Comparison of ENCODE assay signal across 21 mouse cellular contexts in genomic region chr5:73248211-73248610, GRCm38 (mm10). TPM values are rescaled to one million over a fixed set of nuclear protein-coding genes. Genes with fewer than 3 reads are reported as not detected.
DNase-seq lines count a peak whose midpoint lies in the region; ATAC-seq and TF ChIP-seq lines count a peak whose summit lies in the region.
"Had no signal": no experiment of that assay in that cellular context is flagged by ENCODE, and none has a peak within 500 bp of the region (broad histone marks: within the 10 kb centered on the region; RNA-seq: fewer than 3 reads in every experiment).

No protein-coding gene starts in this region.

- no peak for TF ChIP-seq CTCF in gastrocnemius, adult 2 months (IDR thresholded peaks at IDR 0.05)
- TF ChIP-seq CTCF in liver, postnatal 0 days (IDR thresholded peaks at IDR 0.05; ENCODE audit: low read depth): no peak
- TF ChIP-seq CTCF in olfactory bulb, adult 2 months (IDR thresholded peaks at IDR 0.05; ENCODE audit: insufficient read depth, low read depth, low read length): no peak
- TF ChIP-seq CTCF in stomach, postnatal 0 days (IDR thresholded peaks at IDR 0.05; ENCODE audit: low read depth): no peak

- H3K9me3 ChIP-seq in liver, embryonic 12.5 days (replicated peaks): no peaks in the 10 kb centered on the region
- H3K9me3 ChIP-seq in liver, postnatal 0 days (ENCODE audit: low read length): no peaks in the 10 kb centered on the region
- no peaks in the 10 kb centered on the region for H3K9me3 ChIP-seq in stomach, postnatal 0 days (ENCODE audit: control insufficient read depth, low read length)
- H3K9me3 ChIP-seq: embryonic facial prominence, embryonic 15.5 days; forebrain, embryonic 15.5 days; heart, embryonic 13.5 days; hindbrain, embryonic 12.5 days had no signal

- no peak overlapping the region for H3K4me2 ChIP-seq in liver, embryonic 12.5 days
- no peak overlapping the region for H3K4me2 ChIP-seq in liver, postnatal 0 days (ENCODE audit: low read depth, low read length)
- no peak overlapping the region for H3K4me2 ChIP-seq in stomach, postnatal 0 days (replicated peaks; ENCODE audit: low read depth)
- H3K4me2 ChIP-seq: embryonic facial prominence, embryonic 15.5 days; forebrain, embryonic 15.5 days; heart, embryonic 13.5 days; hindbrain, embryonic 12.5 days had no signal

- ATAC-seq in liver, embryonic 12.5 days: no peak
- ATAC-seq in liver, postnatal 0 days: no peak
- ATAC-seq in stomach, postnatal 0 days (ENCODE audit: low FRiP score, low TSS enrichment): no peak
- ATAC-seq: activated CD4-positive, CD25-positive, alpha-beta regulatory T cell, adult 4 months; forebrain, embryonic 15.5 days; hindbrain, embryonic 16.5 days; Patski had no signal

- intact Hi-C loops in gastrocnemius, adult 2 months (cut with DNase I): no loop called here

- H3K27ac ChIP-seq in gastrocnemius, adult 2 months: peak overlapping the region; percentile 51; the same call in 1 of the 2 replicates
- H3K27ac ChIP-seq in liver, embryonic 12.5 days: 0 out of 2 replicates have a peak overlapping the region, but pooled peaks have one; percentile 10
- H3K27ac ChIP-seq in liver, postnatal 0 days (ENCODE audit: low read depth): no peak overlapping the region
- peak overlapping the region; percentile 80; the same call in 1 of the 2 replicates for H3K27ac ChIP-seq in olfactory bulb, adult 2 months (ENCODE audit: insufficient read depth, low read depth, low read length)
- no peak overlapping the region for H3K27ac ChIP-seq in stomach, postnatal 0 days (replicated peaks)
- H3K27ac ChIP-seq: embryonic facial prominence, embryonic 15.5 days; forebrain, embryonic 15.5 days; heart, embryonic 13.5 days; hindbrain, embryonic 12.5 days had no signal

- TF ChIP-seq EP300 in liver, postnatal 0 days (IDR thresholded peaks at IDR 0.05; ENCODE audit: low read depth): no peak
- no peak for TF ChIP-seq EP300 in stomach, postnatal 0 days (optimal IDR thresholded peaks at IDR 0.05)

- WGBS in liver, embryonic 12.5 days (ENCODE audit: insufficient replicate concordance): 87% methylated on average over 8 of the region's 8 CpGs
- 88% methylated on average over 8 of the region's 8 CpGs for WGBS in liver, postnatal 0 days (ENCODE audit: insufficient replicate concordance)
- 30% methylated on average over 8 of the region's 8 CpGs for WGBS in olfactory bulb, adult 2 months
- 72% methylated on average over 8 of the region's 8 CpGs for WGBS in stomach, postnatal 0 days

- no peak overlapping the region for H3K4me3 ChIP-seq in gastrocnemius, adult 2 months
- no peak overlapping the region for H3K4me3 ChIP-seq in liver, embryonic 12.5 days
- H3K4me3 ChIP-seq in liver, postnatal 0 days (ENCODE audit: low read depth, low read length): no peak overlapping the region
- H3K4me3 ChIP-seq in olfactory bulb, adult 2 months (ENCODE audit: insufficient read depth, low read depth, low read length): no peak overlapping the region
- H3K4me3 ChIP-seq in stomach, postnatal 0 days (ENCODE audit: low read depth, low read length): no peak overlapping the region
- H3K4me3 ChIP-seq: embryonic facial prominence, embryonic 15.5 days; erythroblast, embryonic 14.5 days; forebrain, embryonic 15.5 days; heart, embryonic 13.5 days; hindbrain, embryonic 12.5 days had no signal

- peaks cover 7% of the 10 kb centered on the region for H3K36me3 ChIP-seq in liver, embryonic 12.5 days
- H3K36me3 ChIP-seq in liver, postnatal 0 days (replicated peaks; ENCODE audit: insufficient read depth, low read length): no peaks in the 10 kb centered on the region; the same call in 1 of the 2 replicates
- no peaks in the 10 kb centered on the region for H3K36me3 ChIP-seq in stomach, postnatal 0 days (ENCODE audit: control insufficient read depth, insufficient read depth, low read length)
- H3K36me3 ChIP-seq: embryonic facial prominence, embryonic 15.5 days; forebrain, embryonic 15.5 days; hindbrain, embryonic 12.5 days had no signal

- peaks cover 74% of the 10 kb centered on the region for H3K4me1 ChIP-seq in liver, embryonic 12.5 days
- peaks cover 22% of the 10 kb centered on the region for H3K4me1 ChIP-seq in liver, postnatal 0 days (ENCODE audit: insufficient read depth)
- peaks cover 18% of the 10 kb centered on the region for H3K4me1 ChIP-seq in olfactory bulb, adult 2 months (ENCODE audit: control insufficient read depth, insufficient read depth, low read length)
- no peaks in the 10 kb centered on the region for H3K4me1 ChIP-seq in stomach, postnatal 0 days (replicated peaks; ENCODE audit: control insufficient read depth, insufficient read depth)

- TF ChIP-seq POLR2A in olfactory bulb, adult 2 months (IDR thresholded peaks at IDR 0.05; ENCODE audit: insufficient read depth, low read depth, low read length): no peak

- no peak for DNase-seq in gastrocnemius, adult 2 months
- no peak for DNase-seq in gastrocnemius, postnatal 25 days
- no peak for DNase-seq in liver, postnatal 0 days
- peak; percentile 64 for DNase-seq in brain, adult 2 months (ENCODE audit: low read depth, low spot score)
- DNase-seq in stomach, postnatal 0 days (ENCODE audit: low spot score): no peak
- DNase-seq: adrenal gland, postnatal 14 days; cerebellum, adult 18-20 months; cerebellum, postnatal 10 days; gastrocnemius, postnatal 36 days; heart, adult 11 months; heart, postnatal 36 days had no signal

- no peaks in the 10 kb centered on the region for H3K27me3 ChIP-seq in liver, embryonic 12.5 days (replicated peaks)
- no peaks in the 10 kb centered on the region for H3K27me3 ChIP-seq in liver, postnatal 0 days (ENCODE audit: insufficient read depth, low read length)
- no peaks in the 10 kb centered on the region for H3K27me3 ChIP-seq in stomach, postnatal 0 days (ENCODE audit: control insufficient read depth, insufficient read depth, low read length)
- H3K27me3 ChIP-seq: embryonic facial prominence, embryonic 15.5 days; forebrain, embryonic 15.5 days; heart, embryonic 13.5 days; hindbrain, embryonic 12.5 days; Patski had no signal

- no peak overlapping the region for H3K9ac ChIP-seq in liver, embryonic 12.5 days
- H3K9ac ChIP-seq in liver, postnatal 0 days (replicated peaks): no peak overlapping the region
- H3K9ac ChIP-seq in stomach, postnatal 0 days (ENCODE audit: low read length): no peak overlapping the region
- H3K9ac ChIP-seq: embryonic facial prominence, embryonic 15.5 days; forebrain, embryonic 15.5 days; heart, embryonic 13.5 days; hindbrain, embryonic 12.5 days had no signal

RNA-seq across cellular contexts. Expression of gene Fryl, which starts 8.2 kb away (rescaled TPM):
- 10 to 100 TPM; 14.6 to 23.5 TPM for total RNA-seq in gastrocnemius, adult 2 months (2021)
- 10 to 100 TPM; 14.6 to 15.2 TPM for total RNA-seq in gastrocnemius, postnatal 25 days (2021)
- polyA plus RNA-seq in liver, embryonic 12.5 days (2016; fragmentation: Nextera tagmentation; extraction: Ambion mirVana): 46.3 and 50.6 TPM in 2 replicates
- 22.8 and 25.8 TPM in 2 replicates for polyA plus RNA-seq in liver, postnatal 0 days (2015; fragmentation: Nextera tagmentation; extraction: Ambion mirVana)
- polyA plus RNA-seq in olfactory bulb, adult 2 months (2012; ENCODE audit: insufficient read depth, insufficient read length, low replicate concordance, missing spikeins): 294 TPM in 1 of 2 replicates, not detected in the other
- polyA plus RNA-seq in stomach, postnatal 0 days (2015; fragmentation: Nextera tagmentation; extraction: Ambion mirVana): 20.8 TPM in 2 replicates

RNA-seq across cellular contexts. Expression of gene Ociad1, which starts 44.4 kb away (rescaled TPM):
- 100 to 1,000 TPM; 147 to 166 TPM for total RNA-seq in gastrocnemius, adult 2 months (2021)
- total RNA-seq in gastrocnemius, postnatal 25 days (2021): 100 to 1,000 TPM; 137 TPM
- 154 and 159 TPM in 2 replicates for polyA plus RNA-seq in liver, embryonic 12.5 days (2016; fragmentation: Nextera tagmentation; extraction: Ambion mirVana)
- polyA plus RNA-seq in liver, postnatal 0 days (2015; fragmentation: Nextera tagmentation; extraction: Ambion mirVana): 98.7 and 105 TPM in 2 replicates
- polyA plus RNA-seq in olfactory bulb, adult 2 months (2012; ENCODE audit: insufficient read depth, insufficient read length, low replicate concordance, missing spikeins): 165 and 443 TPM in 2 replicates
- polyA plus RNA-seq in stomach, postnatal 0 days (2015; fragmentation: Nextera tagmentation; extraction: Ambion mirVana): 169 and 190 TPM in 2 replicates

Comparison
In these comparisons a context has a peak if more than half of its experiments do, and no peak if none do; other contexts are left out.
1. H3K27ac ChIP-seq: peak in gastrocnemius, adult 2 months (single experiment), liver, embryonic 12.5 days (single experiment) and olfactory bulb, adult 2 months (single experiment); none in liver, postnatal 0 days (single experiment) and stomach, postnatal 0 days (single experiment).